Mouse (Mus musculus): Measurements from ENCODE around the gene Slc7a4.
"Not testable (repeated sequence)": the region's sequence is repeated elsewhere in the genome, so short reads cannot be mapped to it uniquely, and the experiment has no call there.

Gene Slc7a4

GRCm38 (mm10) chr16:17583064-17583463 lies at the start of gene Slc7a4:
Slc7a4 (minus strand) TSS chr16:17583214.
- DNase-seq (ENCODE audit: low read depth, low spot score), result peak; percentile 62

GRCm38 (mm10) chr16:17632580-17632979 lies 49.6 kb upstream of the Slc7a4 start:
- no peak for DNase-seq (ENCODE audit: low read depth, low spot score)

GRCm38 (mm10) chr16:17626269-17626555 lies 43.2 kb upstream of the Slc7a4 start:
- no peak for DNase-seq (ENCODE audit: low read depth, low spot score)

- peak; percentile 53 for DNase-seq (ENCODE audit: low read depth, low spot score)
Measured at GRCm38 (mm10) chr16:17625488-17626268, 42.7 kb upstream of the Slc7a4 start.

- no peak for DNase-seq (ENCODE audit: low read depth, low spot score)
Measured at GRCm38 (mm10) chr16:17621936-17622335, 38.9 kb upstream of the Slc7a4 start.

GRCm38 (mm10) chr16:17619198-17620105 lies 36.4 kb upstream of the Slc7a4 start, which contains the start of gene Smpd4:
Smpd4 (plus strand) TSS chr16:17619354.
- DNase-seq (ENCODE audit: low read depth, low spot score), result peak; percentile 93

- DNase-seq (ENCODE audit: low read depth, low spot score), result peak; percentile 63
Measured at GRCm38 (mm10) chr16:17617922-17618565, 35.0 kb upstream of the Slc7a4 start.

GRCm38 (mm10) chr16:17616212-17616611 lies 33.2 kb upstream of the Slc7a4 start:
- DNase-seq (ENCODE audit: low read depth, low spot score), result no peak

GRCm38 (mm10) chr16:17614740-17615139 lies 31.7 kb upstream of the Slc7a4 start:
- not testable (repeated sequence) for DNase-seq (ENCODE audit: low read depth, low spot score)

GRCm38 (mm10) chr16:17611383-17611782 lies 28.4 kb upstream of the Slc7a4 start:
- no peak for DNase-seq (ENCODE audit: low read depth, low spot score)

GRCm38 (mm10) chr16:17605684-17606083 lies 22.7 kb upstream of the Slc7a4 start:
- no peak for DNase-seq (ENCODE audit: low read depth, low spot score)

GRCm38 (mm10) chr16:17604941-17605340 lies 21.9 kb upstream of the Slc7a4 start:
- no peak for DNase-seq (ENCODE audit: low read depth, low spot score)

- DNase-seq (ENCODE audit: low read depth, low spot score), result no peak
Measured at GRCm38 (mm10) chr16:17600944-17601562, 18.0 kb upstream of the Slc7a4 start.

- DNase-seq (ENCODE audit: low read depth, low spot score), result peak; percentile 41
Measured at GRCm38 (mm10) chr16:17590731-17591130, 7.7 kb upstream of the Slc7a4 start.

GRCm38 (mm10) chr16:17584555-17584954 lies 1.5 kb upstream of the Slc7a4 start:
- no peak for DNase-seq (ENCODE audit: low read depth, low spot score)

- DNase-seq (ENCODE audit: low read depth, low spot score), result no peak
Measured at GRCm38 (mm10) chr16:17576825-17577215, 6.2 kb downstream of the Slc7a4 start.

- DNase-seq (ENCODE audit: low read depth, low spot score), result peak; percentile 31
Measured at GRCm38 (mm10) chr16:17575870-17576824, 6.9 kb downstream of the Slc7a4 start.

- DNase-seq (ENCODE audit: low read depth, low spot score), result no peak
Measured at GRCm38 (mm10) chr16:17566186-17566585, 16.8 kb downstream of the Slc7a4 start.

GRCm38 (mm10) chr16:17564771-17565170 lies 18.2 kb downstream of the Slc7a4 start:
- no peak for DNase-seq (ENCODE audit: low read depth, low spot score)

- DNase-seq (ENCODE audit: low read depth, low spot score), result no peak
Measured at GRCm38 (mm10) chr16:17564221-17564620, 18.8 kb downstream of the Slc7a4 start.

GRCm38 (mm10) chr16:17563580-17563979 lies 19.4 kb downstream of the Slc7a4 start:
- no peak for DNase-seq (ENCODE audit: low read depth, low spot score)

Measured in mesoderm, embryonic 11.5 days (tissue).